Mouse (Mus musculus): ENCODE measurements at regions not wholly inside any gene's neighbourhood (a gene's known extent, or its start where the extent isn't known, plus 50 kb on each side); places are given as distances from the start of the nearest gene placed in this dataset.

- no peak for TF ChIP-seq CTCF (IDR thresholded peaks at IDR 0.05; ENCODE audit: insufficient read depth, low read length)
- no peak for TF ChIP-seq POLR2A (IDR thresholded peaks at IDR 0.05; ENCODE audit: borderline replicate concordance, extremely low read depth, low read depth, low read length)
Measured at GRCm38 (mm10) chr5:126651367-126651766, 590.2 kb upstream of the Tmem132c start.
